Mouse (Mus musculus) forebrain, embryonic 16.5 days (tissue): ENCODE measurements around the gene Irx1. TPM values are rescaled to one million over a fixed set of nuclear protein-coding genes. Genes with fewer than 3 reads are reported as not detected.

Source experiments
- ATAC-seq: fragments of 200-750 bp; cut with Nextera tagmentation; 2 replicates; pipeline ENCODE4 v1.8.0; 2017; ENCODE audit warnings: mild to moderate bottlenecking, moderate library complexity
- H3K27ac ChIP-seq: fragments of 300-500 bp; sonication (generic); 2 replicates; pipeline ENCODE4 v1.5.1; 2014; ENCODE audit warnings: low read length, control low read depth
- H3K27me3 ChIP-seq: fragments of 300-500 bp; sonication (generic); replicated peaks from 2 replicates; pipeline ENCODE4 v1.6.1; 2014; ENCODE audit warnings: low read length; ENCODE audit not compliant: control insufficient read depth, insufficient read depth
- H3K36me3 ChIP-seq: fragments of 300-500 bp; sonication (generic); 2 replicates; pipeline ENCODE4 v1.6.1; 2014; ENCODE audit not compliant: control insufficient read depth, insufficient read depth
- H3K4me1 ChIP-seq: fragments of 300-500 bp; sonication (generic); replicated peaks from 2 replicates; pipeline ENCODE4 v1.6.1; 2014; ENCODE audit warnings: low read length; ENCODE audit not compliant: control insufficient read depth, insufficient read depth
- H3K4me2 ChIP-seq: fragments of 300-500 bp; sonication (generic); 2 replicates; pipeline ENCODE4 v1.6.1; 2014; ENCODE audit warnings: mild to moderate bottlenecking, low read length, control low read depth
- H3K4me3 ChIP-seq: fragments of 300-500 bp; sonication (generic); replicated peaks from 2 replicates; pipeline ENCODE4 v1.5.1; 2014; ENCODE audit warnings: mild to moderate bottlenecking, low read length, control low read depth
- H3K9ac ChIP-seq: fragments of 300-500 bp; sonication (generic); replicated peaks from 2 replicates; pipeline ENCODE4 v1.6.1; 2014; ENCODE audit warnings: low read depth, low read length, control low read depth
- H3K9me3 ChIP-seq: fragments of 300-500 bp; sonication (generic); 2 replicates; pipeline ENCODE4 v1.6.1; 2016; ENCODE audit warnings: low read length; ENCODE audit not compliant: control insufficient read depth
- WGBS: fragments of 180-500 bp; shearing (Covaris S2); extraction: QIAGEN DNeasy Blood & Tissue Kit; methylation state at CpG from one replicate; pipeline ENCODE4 v1.1.7; 2014; 5-methylcytosine and 5-hydroxymethylcytosine counted together
- polyA plus RNA-seq: library from polyadenylated mRNA; unstranded; fragments of >200 nt; fragmentation: Nextera tagmentation; extraction: Ambion mirVana; gene quantifications from 2 replicates; pipeline ENCODE4 v1.2.1, GENCODE M21; 2015

Irx1 gene
- polyA plus RNA-seq, 1 experiment from 2014 or later = 0.68 TPM

DNA sequence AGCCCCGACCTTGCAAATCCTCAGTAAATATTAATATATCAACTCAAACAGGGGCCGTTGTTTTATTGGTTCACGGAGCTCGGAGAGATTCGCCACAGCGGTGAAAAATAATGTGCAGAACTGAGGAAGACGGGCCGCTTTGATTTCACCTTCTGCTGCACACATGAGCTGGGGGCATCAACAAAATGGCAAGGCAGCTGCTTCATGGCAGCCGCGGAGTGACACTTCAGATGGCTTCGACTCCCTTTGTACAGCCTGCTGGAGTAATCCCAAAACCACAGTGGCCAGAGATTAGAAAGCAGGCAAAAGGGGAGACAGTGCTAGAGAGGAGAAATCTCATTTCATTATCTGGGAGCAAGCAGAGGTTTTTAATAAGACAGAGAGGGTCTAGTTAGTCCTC is 11.6 kb downstream of the Irx1 start:
- 49% methylated on average over 11 of the region's 11 CpGs for WGBS
- no peaks in the 10 kb centered on the region for H3K9me3 ChIP-seq
- peak; percentile 46; the same call in 1 of the 2 replicates for ATAC-seq
- no peak overlapping the region for H3K4me3 ChIP-seq
- H3K4me1 ChIP-seq = peaks cover 12% of the 10 kb centered on the region; the same call in 1 of the 2 replicates
- H3K9ac ChIP-seq = no peak overlapping the region
- H3K27ac ChIP-seq = no peak overlapping the region
- H3K36me3 ChIP-seq = no peaks in the 10 kb centered on the region
- peaks cover 43% of the 10 kb centered on the region for H3K27me3 ChIP-seq
- no peak overlapping the region for H3K4me2 ChIP-seq

DNA sequence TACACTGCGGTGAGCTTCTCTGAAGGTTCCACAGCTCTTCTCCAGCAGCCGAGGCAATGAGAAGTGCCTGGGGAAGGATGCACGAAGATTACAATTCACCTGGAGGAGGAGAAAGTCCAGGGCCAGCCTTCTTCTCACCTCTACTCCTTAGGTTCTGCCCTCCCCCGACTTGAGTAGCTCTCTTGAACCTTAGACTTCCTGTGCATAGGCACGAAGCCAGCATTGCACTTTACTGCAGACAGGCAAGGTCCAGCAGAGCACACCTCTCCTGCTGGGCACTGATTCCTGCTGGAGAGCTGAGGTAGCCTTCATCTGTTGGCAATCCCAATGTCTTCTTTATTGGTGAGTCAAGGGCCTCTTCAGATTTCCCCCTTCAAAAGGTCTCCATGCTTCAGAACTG is 13.7 kb downstream of the Irx1 start:
- Histone ChIP-seq H3K27me3 (peaks cover 22% of the 10 kb centered on the region), H3K36me3 (no peaks in the 10 kb centered on the region), H3K4me2 (no peak overlapping the region), H3K4me3 (no peak overlapping the region), H3K27ac (no peak overlapping the region), H3K9ac (no peak overlapping the region), H3K4me1 (peaks cover 12% of the 10 kb centered on the region; the same call in 1 of the 2 replicates), H3K9me3 (no peaks in the 10 kb centered on the region)
- no peak for ATAC-seq
- WGBS = 81% methylated on average over 5 of the region's 5 CpGs

GRCm38 (mm10) chr13:71910361-71910760 is 53.2 kb downstream of the Irx1 start:
- Histone ChIP-seq H3K9me3 (no peaks in the 10 kb centered on the region), H3K9ac (no peak overlapping the region), H3K36me3 (no peaks in the 10 kb centered on the region), H3K27ac (no peak overlapping the region), H3K4me1 (no peaks in the 10 kb centered on the region), H3K4me3 (no peak overlapping the region), H3K4me2 (no peak overlapping the region), H3K27me3 (no peaks in the 10 kb centered on the region)
- WGBS = 78% methylated on average over 3 of the region's 3 CpGs
- ATAC-seq = no peak
